Mouse (Mus musculus): ENCODE measurements at regions not wholly inside any gene's neighbourhood (a gene's known extent, or its start where the extent isn't known, plus 50 kb on each side); places are given as distances from the start of the nearest gene placed in this dataset.
A peak's percentile ranks its signal among the peaks of the same experiment; 100 is the strongest.

DNA sequence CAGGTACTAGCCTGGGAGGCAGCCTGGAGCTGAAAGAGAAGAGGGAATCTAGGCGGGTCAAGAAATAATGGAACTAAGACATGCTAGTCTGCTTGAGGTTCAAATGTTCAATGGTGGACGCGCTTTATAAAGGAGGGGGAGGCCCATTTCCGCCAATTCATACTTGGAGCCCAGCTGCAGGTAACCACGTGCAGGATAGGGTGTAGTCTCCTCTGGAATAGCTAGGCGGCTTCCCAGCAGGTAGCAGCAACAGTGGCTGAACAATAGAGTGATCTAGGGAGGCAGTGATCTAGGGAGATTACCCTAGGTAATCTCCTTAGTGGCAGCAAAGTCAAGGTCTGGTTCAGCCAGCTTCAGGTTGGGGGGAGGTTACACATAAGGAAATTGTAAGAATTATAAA, 134.6 kb downstream of the Sh2d4b start:
- no peak for DNase-seq (ENCODE audit: low read depth)
- no peak for TF ChIP-seq POLR2A (IDR thresholded peaks at IDR 0.05; ENCODE audit: borderline replicate concordance, extremely low read depth, insufficient read depth, insufficient read length, poor library complexity, severe bottlenecking)
- TF ChIP-seq CTCF (IDR thresholded peaks at IDR 0.05; ENCODE audit: borderline replicate concordance, extremely low read depth, insufficient read depth, insufficient read length), result no peak

DNA sequence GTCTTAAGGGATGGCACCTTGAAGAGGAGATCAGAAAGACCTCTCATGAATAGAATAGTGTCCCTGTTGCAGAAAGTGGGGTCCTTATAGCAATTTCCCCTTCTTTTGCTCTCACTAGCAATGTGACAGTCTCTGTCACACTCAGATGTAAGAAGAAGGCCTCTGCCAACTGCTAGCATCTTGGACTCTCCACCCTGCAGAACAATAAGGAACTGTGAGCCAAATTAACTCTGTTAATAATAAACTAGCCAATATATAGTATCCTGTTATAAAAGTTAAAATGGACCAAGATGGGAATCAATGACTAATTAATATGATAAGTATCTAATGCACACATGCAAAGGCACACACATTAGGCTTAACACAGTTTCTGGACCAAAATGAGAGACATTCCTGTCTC, 152.5 kb downstream of the Sh2d4b start:
- no peak for DNase-seq (ENCODE audit: low read depth)
- no peak for TF ChIP-seq CTCF (IDR thresholded peaks at IDR 0.05; ENCODE audit: borderline replicate concordance, extremely low read depth, insufficient read depth, insufficient read length)
- no peak for TF ChIP-seq POLR2A (IDR thresholded peaks at IDR 0.05; ENCODE audit: borderline replicate concordance, extremely low read depth, insufficient read depth, insufficient read length, poor library complexity, severe bottlenecking)

GRCm38 (mm10) chr14:40731861-40732260, 161.2 kb downstream of the Sh2d4b start:
- TF ChIP-seq POLR2A (IDR thresholded peaks at IDR 0.05; ENCODE audit: borderline replicate concordance, extremely low read depth, insufficient read depth, insufficient read length, poor library complexity, severe bottlenecking) (no peak), CTCF (IDR thresholded peaks at IDR 0.05; ENCODE audit: borderline replicate concordance, extremely low read depth, insufficient read depth, insufficient read length) (no peak)
- no peak for DNase-seq (ENCODE audit: low read depth)

DNA sequence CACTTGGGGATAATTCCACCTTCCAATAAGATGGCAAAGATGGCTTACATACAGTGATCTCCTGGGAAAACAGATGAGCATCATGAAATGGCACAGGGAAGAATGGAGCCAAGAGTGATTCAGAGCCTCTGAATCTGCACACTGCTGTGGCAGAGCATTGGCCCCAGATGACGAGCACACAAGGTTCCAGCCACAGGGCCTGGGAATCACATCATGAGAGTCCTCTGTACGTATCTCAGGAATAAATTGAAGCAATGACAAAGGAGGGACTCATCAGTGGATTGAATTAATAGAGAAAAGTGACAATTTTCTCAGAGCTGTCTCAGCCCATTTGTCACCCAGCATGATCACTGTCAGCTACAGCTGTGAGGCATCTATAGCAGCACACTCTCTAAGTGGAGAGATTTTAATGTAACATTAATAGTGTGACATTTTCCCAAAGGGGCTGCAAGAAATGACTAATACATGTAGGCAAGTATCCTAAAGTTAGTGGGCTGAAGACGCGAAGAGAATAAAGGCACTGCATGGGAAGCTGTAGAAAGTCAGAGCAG, 184.0 kb downstream of the Sh2d4b start:
- no peak for TF ChIP-seq CTCF (IDR thresholded peaks at IDR 0.05; ENCODE audit: borderline replicate concordance, extremely low read depth, insufficient read depth, insufficient read length)
- peak; percentile 13 for DNase-seq (ENCODE audit: low read depth)

GRCm38 (mm10) chr14:40707419-40707818, 185.6 kb downstream of the Sh2d4b start:
- TF ChIP-seq POLR2A (IDR thresholded peaks at IDR 0.05; ENCODE audit: borderline replicate concordance, extremely low read depth, insufficient read depth, insufficient read length, poor library complexity, severe bottlenecking) (no peak), CTCF (IDR thresholded peaks at IDR 0.05; ENCODE audit: borderline replicate concordance, extremely low read depth, insufficient read depth, insufficient read length) (no peak)
- no peak for DNase-seq (ENCODE audit: low read depth)

- TF ChIP-seq CTCF (IDR thresholded peaks at IDR 0.05; ENCODE audit: borderline replicate concordance, extremely low read depth, insufficient read depth, insufficient read length), result no peak
- DNase-seq (ENCODE audit: low read depth), result peak; percentile 54
These were observed 189.6 kb downstream of the Sh2d4b start for GRCm38 (mm10) chr14:40703451-40703850.

DNA sequence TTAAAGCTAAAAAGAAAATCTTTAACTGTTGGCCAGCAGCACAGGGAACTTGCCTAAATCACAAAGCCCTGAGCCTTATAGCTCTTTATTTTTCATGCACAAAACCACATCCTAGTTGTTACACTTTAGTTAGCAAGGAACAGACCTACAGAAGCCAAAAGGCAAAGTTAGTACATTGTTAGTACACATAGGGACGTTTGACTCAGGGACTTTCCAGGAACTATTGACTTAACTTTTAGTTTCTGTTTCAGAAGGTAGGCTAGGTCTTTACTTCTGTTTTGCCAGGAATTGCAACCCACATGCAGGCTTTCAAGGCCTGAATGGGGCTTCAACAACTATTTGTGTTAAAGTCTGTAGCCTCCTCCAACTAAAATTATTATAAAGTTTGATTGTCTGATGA, 211.4 kb downstream of the Sh2d4b start:
- no peak for DNase-seq (ENCODE audit: low read depth)

DNA sequence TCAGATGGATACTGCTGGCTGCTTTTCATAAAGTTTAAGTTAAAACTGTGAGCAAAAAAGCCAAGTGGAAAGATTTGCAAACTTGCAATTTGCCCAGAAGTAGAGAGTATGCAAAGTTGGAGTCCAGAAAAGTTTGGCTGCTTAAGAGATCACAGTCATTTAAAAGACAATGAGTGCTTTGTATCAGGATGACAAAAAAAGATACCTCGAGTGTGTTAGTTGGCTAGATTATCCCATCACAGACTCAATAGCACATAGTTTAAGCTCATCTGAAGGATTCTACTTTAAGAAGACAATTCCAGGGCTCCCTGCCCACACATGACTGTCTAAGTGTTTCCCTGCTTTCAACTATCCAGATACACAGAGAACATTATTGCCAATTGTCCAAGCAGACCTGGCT, 239.5 kb downstream of the Sh2d4b start:
- DNase-seq (ENCODE audit: low read depth), result no peak
- TF ChIP-seq POLR2A (IDR thresholded peaks at IDR 0.05; ENCODE audit: borderline replicate concordance, extremely low read depth, insufficient read depth, insufficient read length, poor library complexity, severe bottlenecking) (no peak), CTCF (IDR thresholded peaks at IDR 0.05; ENCODE audit: borderline replicate concordance, extremely low read depth, insufficient read depth, insufficient read length) (no peak)

More for the DNA sequence above, 211.4 kb downstream of the Sh2d4b start:
- TF ChIP-seq POLR2A (IDR thresholded peaks at IDR 0.05; ENCODE audit: borderline replicate concordance, extremely low read depth, insufficient read depth, insufficient read length, poor library complexity, severe bottlenecking) (no peak), CTCF (IDR thresholded peaks at IDR 0.05; ENCODE audit: borderline replicate concordance, extremely low read depth, insufficient read depth, insufficient read length) (no peak)

Measured in brain, embryonic 14.5 days (tissue).